Mouse (Mus musculus) embryonic facial prominence, embryonic 11.5 days (tissue): ENCODE data around the gene Lrrc42. TPM values are rescaled to one million over a fixed set of nuclear protein-coding genes. Genes with fewer than 3 reads are reported as not detected.

Source experiments
- ATAC-seq: fragments of 200-750 bp; cut with Nextera tagmentation; replicated peaks from 2 replicates; pipeline ENCODE4 v1.8.0; 2017; ENCODE audit warnings: low read depth; ENCODE audit not compliant: insufficient number of reproducible peaks, low FRiP score, low TSS enrichment
- DNase-seq: peaks from one replicate; pipeline ENCODE4 v3.0.0-alpha.2; 2015; ENCODE audit warnings: low spot score
- H3K27ac ChIP-seq: fragments of 300-500 bp; sonication (generic); replicated peaks from 2 replicates; pipeline ENCODE4 v1.5.1; 2014; ENCODE audit warnings: mild to moderate bottlenecking, low read depth, low read length, control low read depth
- H3K27me3 ChIP-seq: fragments of 300-500 bp; sonication (generic); 2 replicates; pipeline ENCODE4 v1.6.1; 2014; ENCODE audit warnings: mild to moderate bottlenecking, low read length, moderate library complexity, mixed read lengths; ENCODE audit not compliant: control insufficient read depth, insufficient read depth
- H3K36me3 ChIP-seq: fragments of 300-500 bp; sonication (generic); replicated peaks from 2 replicates; pipeline ENCODE4 v1.6.1; 2014; ENCODE audit warnings: low read depth, mild to moderate bottlenecking, low read length, moderate library complexity, mixed read lengths; ENCODE audit not compliant: control insufficient read depth, insufficient read depth
- H3K4me1 ChIP-seq: fragments of 300-500 bp; sonication (generic); 2 replicates; pipeline ENCODE4 v1.6.1; 2014; ENCODE audit warnings: low read length, mixed read lengths; ENCODE audit not compliant: control insufficient read depth, insufficient read depth
- H3K4me2 ChIP-seq: fragments of 300-500 bp; sonication (generic); 2 replicates; pipeline ENCODE4 v1.6.1; 2014; ENCODE audit warnings: low read depth, mild to moderate bottlenecking, control low read depth, low read length, moderate library complexity
- H3K4me3 ChIP-seq: fragments of 300-500 bp; sonication (generic); 2 replicates; pipeline ENCODE4 v1.5.1; 2014; ENCODE audit warnings: low read depth, low read length, control low read depth
- H3K9ac ChIP-seq: fragments of 300-500 bp; sonication (generic); replicated peaks from 2 replicates; pipeline ENCODE4 v1.6.1; 2014; ENCODE audit warnings: mild to moderate bottlenecking, control low read depth, low read length
- H3K9me3 ChIP-seq: fragments of 300-500 bp; sonication (generic); replicated peaks from 2 replicates; pipeline ENCODE4 v1.6.1; 2016; ENCODE audit warnings: mild to moderate bottlenecking, low read length, inconsistent platforms, mixed read lengths; ENCODE audit not compliant: control insufficient read depth
- WGBS: fragments of 180-500 bp; shearing (Covaris S2); extraction: QIAGEN DNeasy Blood & Tissue Kit; methylation state at CpG from one replicate; pipeline ENCODE4 v1.1.7; 2014; 5-methylcytosine and 5-hydroxymethylcytosine counted together
- polyA plus RNA-seq: library from polyadenylated mRNA; unstranded; fragments of >200 nt; fragmentation: Nextera tagmentation; extraction: Ambion mirVana; gene quantifications from 2 replicates; pipeline ENCODE4 v1.2.1, GENCODE M21; 2014

Lrrc42 gene
- polyA plus RNA-seq, 1 experiment from 2014 or later, result 101 TPM

- H3K4me2 ChIP-seq, result no peak overlapping the region
- H3K9ac ChIP-seq, result no peak overlapping the region
- no peaks in the 10 kb centered on the region for H3K9me3 ChIP-seq
- H3K27ac ChIP-seq, result no peak overlapping the region
- H3K27me3 ChIP-seq, result no peaks in the 10 kb centered on the region
- no peak for DNase-seq
- H3K36me3 ChIP-seq, result no peaks in the 10 kb centered on the region
- H3K4me3 ChIP-seq, result no peak overlapping the region
- WGBS, result 85% methylated on average over 4 of the region's 4 CpGs
- no peak for ATAC-seq
- H3K4me1 ChIP-seq, result no peaks in the 10 kb centered on the region
Observed at GRCm38 (mm10) chr4:107273683-107274082, 20.4 kb upstream of the Lrrc42 start.

- no peak overlapping the region for H3K4me2 ChIP-seq
- no peak overlapping the region for H3K9ac ChIP-seq
- H3K9me3 ChIP-seq, result no peaks in the 10 kb centered on the region; the same call in 1 of the 2 replicates
- ATAC-seq, result no peak
- H3K4me3 ChIP-seq, result no peak overlapping the region
- WGBS, result 64% methylated on average over 4 of the region's 4 CpGs
- no peak overlapping the region for H3K27ac ChIP-seq
- no peaks in the 10 kb centered on the region for H3K36me3 ChIP-seq
- H3K27me3 ChIP-seq, result no peaks in the 10 kb centered on the region
- no peaks in the 10 kb centered on the region for H3K4me1 ChIP-seq
- DNase-seq, result no peak
Observed at GRCm38 (mm10) chr4:107260001-107260400, 6.7 kb upstream of the Lrrc42 start.

GRCm38 (mm10) chr4:107254414-107254813 lies 1.1 kb upstream of the Lrrc42 start:
- Histone ChIP-seq H3K9me3 (no peaks in the 10 kb centered on the region), H3K27ac (no peak overlapping the region), H3K4me1 (no peaks in the 10 kb centered on the region), H3K36me3 (no peaks in the 10 kb centered on the region), H3K27me3 (no peaks in the 10 kb centered on the region), H3K4me3 (peak overlapping the region; percentile 84), H3K4me2 (peak overlapping the region; percentile 49), H3K9ac (peak overlapping the region; percentile 80)
- 16% methylated on average over 3 of the region's 3 CpGs for WGBS
- DNase-seq (peak; percentile 23), ATAC-seq (no peak)

GRCm38 (mm10) chr4:107252522-107252921 lies 810 bp downstream of the Lrrc42 start:
- Histone ChIP-seq H3K9ac (peak overlapping the region; percentile 80), H3K4me2 (peak overlapping the region; percentile 67), H3K4me1 (no peaks in the 10 kb centered on the region), H3K27ac (peak overlapping the region; percentile 41; the same call in 1 of the 2 replicates), H3K4me3 (peak overlapping the region; percentile 84), H3K27me3 (no peaks in the 10 kb centered on the region), H3K36me3 (no peaks in the 10 kb centered on the region), H3K9me3 (no peaks in the 10 kb centered on the region)
- DNase-seq (peak; percentile 13), ATAC-seq (no peak)
- under 1% methylated on average over 11 of the region's 11 CpGs for WGBS

- Histone ChIP-seq H3K4me1 (no peaks in the 10 kb centered on the region), H3K36me3 (no peaks in the 10 kb centered on the region), H3K9ac (no peak overlapping the region), H3K27me3 (no peaks in the 10 kb centered on the region), H3K27ac (no peak overlapping the region), H3K9me3 (no peaks in the 10 kb centered on the region), H3K4me2 (no peak overlapping the region), H3K4me3 (no peak overlapping the region)
- 17% methylated on average over 4 of the region's 4 CpGs for WGBS
- ATAC-seq, result no peak
- DNase-seq, result peak; percentile 81
Observed at GRCm38 (mm10) chr4:107250494-107250893, 2.8 kb downstream of the Lrrc42 start.

- Histone ChIP-seq H3K4me1 (no peaks in the 10 kb centered on the region), H3K9me3 (no peaks in the 10 kb centered on the region), H3K27ac (no peak overlapping the region), H3K4me2 (no peak overlapping the region), H3K27me3 (no peaks in the 10 kb centered on the region), H3K36me3 (no peaks in the 10 kb centered on the region), H3K9ac (no peak overlapping the region), H3K4me3 (no peak overlapping the region)
- WGBS, result 73% methylated on average over 2 of the region's 2 CpGs
- no peak for DNase-seq
- ATAC-seq, result no peak
Observed at GRCm38 (mm10) chr4:107249471-107249870, 3.9 kb downstream of the Lrrc42 start.

- 87% methylated on average over 3 of the region's 3 CpGs for WGBS
Observed at GRCm38 (mm10) chr4:107248061-107248460, 5.3 kb downstream of the Lrrc42 start.

GRCm38 (mm10) chr4:107247110-107247509 lies 6.2 kb downstream of the Lrrc42 start:
- H3K9ac ChIP-seq, result no peak overlapping the region
- ATAC-seq (no peak), DNase-seq (no peak)
- no peak overlapping the region for H3K27ac ChIP-seq
- no peaks in the 10 kb centered on the region for H3K27me3 ChIP-seq
- no peak overlapping the region for H3K4me2 ChIP-seq
- no peaks in the 10 kb centered on the region for H3K4me1 ChIP-seq
- no peak overlapping the region for H3K4me3 ChIP-seq
- no peaks in the 10 kb centered on the region; the same call in 1 of the 2 replicates for H3K36me3 ChIP-seq
- no peaks in the 10 kb centered on the region for H3K9me3 ChIP-seq
- 84% methylated on average over 9 of the region's 9 CpGs for WGBS

More at GRCm38 (mm10) chr4:107248061-107248460, 5.3 kb downstream of the Lrrc42 start:
- Histone ChIP-seq H3K27ac (no peak overlapping the region), H3K9me3 (no peaks in the 10 kb centered on the region), H3K4me3 (no peak overlapping the region), H3K9ac (no peak overlapping the region), H3K4me1 (no peaks in the 10 kb centered on the region), H3K27me3 (no peaks in the 10 kb centered on the region), H3K4me2 (no peak overlapping the region), H3K36me3 (no peaks in the 10 kb centered on the region; the same call in 1 of the 2 replicates)
- no peak for DNase-seq
- no peak for ATAC-seq
